Mouse (Mus musculus): Measurements from ENCODE around the gene Clk4.
A peak's percentile ranks its signal among the peaks of the same experiment; 100 is the strongest.

The Clk4 gene

GRCm38 (mm10) chr11:51261680-51262219, at the start of gene Clk4:
Gene Clk4, plus strand, starts transcription at chr11:51261730.
- DNase-seq (ENCODE audit: low spot score), result no peak

- DNase-seq (ENCODE audit: low spot score), result no peak
Observed at GRCm38 (mm10) chr11:51214021-51214420, 47.5 kb upstream of the Clk4 start.

GRCm38 (mm10) chr11:51219396-51219980, 42.0 kb upstream of the Clk4 start:
- DNase-seq (ENCODE audit: low spot score), result no peak

- no peak for DNase-seq (ENCODE audit: low spot score)
Observed at GRCm38 (mm10) chr11:51220308-51220707, 41.2 kb upstream of the Clk4 start, which contains the start of gene Gm12569. Gene Gm12569, plus strand, starts transcription at chr11:51220473.

- no peak for DNase-seq (ENCODE audit: low spot score)
Observed at GRCm38 (mm10) chr11:51227104-51227503, 34.4 kb upstream of the Clk4 start.

- no peak for DNase-seq (ENCODE audit: low spot score)
Observed at GRCm38 (mm10) chr11:51234626-51235025, 26.9 kb upstream of the Clk4 start.

GRCm38 (mm10) chr11:51242897-51243296, 18.6 kb upstream of the Clk4 start:
- DNase-seq (ENCODE audit: low spot score), result no peak

GRCm38 (mm10) chr11:51257006-51257405, 4.5 kb upstream of the Clk4 start:
- DNase-seq (ENCODE audit: low spot score), result no peak

- DNase-seq (ENCODE audit: low spot score), result peak; percentile 99
Observed at GRCm38 (mm10) chr11:51262342-51263285, 1.1 kb downstream of the Clk4 start, which contains the start of gene BC049762. Gene BC049762, minus strand, starts transcription at chr11:51263046.

GRCm38 (mm10) chr11:51263286-51263831, 1.8 kb downstream of the Clk4 start:
- DNase-seq (ENCODE audit: low spot score), result peak; percentile 55

GRCm38 (mm10) chr11:51264352-51264751, 2.8 kb downstream of the Clk4 start:
- peak; percentile 19 for DNase-seq (ENCODE audit: low spot score)

GRCm38 (mm10) chr11:51265326-51265725, 3.8 kb downstream of the Clk4 start:
- no peak for DNase-seq (ENCODE audit: low spot score)

- no peak for DNase-seq (ENCODE audit: low spot score)
Observed at GRCm38 (mm10) chr11:51274418-51274817, 12.9 kb downstream of the Clk4 start.

- peak; percentile 48 for DNase-seq (ENCODE audit: low spot score)
Observed at GRCm38 (mm10) chr11:51289564-51290041, 28.1 kb downstream of the Clk4 start, which contains the start of gene Col23a1. Gene Col23a1, plus strand, starts transcription at chr11:51289920.

GRCm38 (mm10) chr11:51290066-51290955, 28.8 kb downstream of the Clk4 start:
- DNase-seq (ENCODE audit: low spot score), result peak; percentile 18

GRCm38 (mm10) chr11:51293956-51294530, 32.5 kb downstream of the Clk4 start:
- DNase-seq (ENCODE audit: low spot score), result no peak

- DNase-seq (ENCODE audit: low spot score), result no peak
Observed at GRCm38 (mm10) chr11:51295742-51296141, 34.2 kb downstream of the Clk4 start.

- no peak for DNase-seq (ENCODE audit: low spot score)
Observed at GRCm38 (mm10) chr11:51298691-51299090, 37.2 kb downstream of the Clk4 start.

- no peak for DNase-seq (ENCODE audit: low spot score)
Observed at GRCm38 (mm10) chr11:51302396-51302795, 40.9 kb downstream of the Clk4 start.

GRCm38 (mm10) chr11:51303981-51304553, 42.5 kb downstream of the Clk4 start:
- no peak for DNase-seq (ENCODE audit: low spot score)

Measured in urinary bladder, postnatal 25 days (tissue).